Mouse (Mus musculus): Measurements from ENCODE around the gene Tcf7l2. TPM values are rescaled to one million over a fixed set of nuclear protein-coding genes. Genes with fewer than 3 reads are reported as not detected.
A peak's percentile ranks its signal among the peaks of the same experiment; 100 is the strongest.

The Tcf7l2 gene
- polyA plus RNA-seq, 1 experiment from 2014 or later, result 108 TPM

- H3K27ac ChIP-seq (replicated peaks), result peak overlapping the region; percentile 29; the same call in 1 of the 2 replicates
- 0 out of 2 replicates have a peak, but pooled peaks cover 6% of the 10 kb centered on the region for H3K36me3 ChIP-seq
- H3K4me3 ChIP-seq (replicated peaks), result no peak overlapping the region
- H3K9me3 ChIP-seq (replicated peaks), result no peaks in the 10 kb centered on the region
- no peaks in the 10 kb centered on the region for H3K27me3 ChIP-seq
- no peak overlapping the region for H3K4me2 ChIP-seq (replicated peaks)
- ATAC-seq (ENCODE audit: insufficient number of reproducible peaks, low FRiP score, low TSS enrichment, low read depth), result no peak
- no peak overlapping the region for H3K9ac ChIP-seq
- H3K4me1 ChIP-seq, result peaks cover 47% of the 10 kb centered on the region
- 76% methylated on average over 6 of the region's 6 CpGs for WGBS
Measured at GRCm38 (mm10) chr19:55757403-55757802, 15.8 kb downstream of the Tcf7l2 start.

GRCm38 (mm10) chr19:55758158-55758557, 16.5 kb downstream of the Tcf7l2 start:
- H3K4me1 ChIP-seq, result peaks cover 39% of the 10 kb centered on the region
- H3K27me3 ChIP-seq, result no peaks in the 10 kb centered on the region
- no peak overlapping the region for H3K9ac ChIP-seq
- 0 out of 2 replicates have a peak, but pooled peaks cover 10% of the 10 kb centered on the region for H3K36me3 ChIP-seq
- no peaks in the 10 kb centered on the region for H3K9me3 ChIP-seq (replicated peaks)
- H3K27ac ChIP-seq (replicated peaks), result no peak overlapping the region
- no peak overlapping the region for H3K4me2 ChIP-seq (replicated peaks)
- ATAC-seq (ENCODE audit: insufficient number of reproducible peaks, low FRiP score, low TSS enrichment, low read depth), result no peak
- no peak overlapping the region for H3K4me3 ChIP-seq (replicated peaks)

DNA sequence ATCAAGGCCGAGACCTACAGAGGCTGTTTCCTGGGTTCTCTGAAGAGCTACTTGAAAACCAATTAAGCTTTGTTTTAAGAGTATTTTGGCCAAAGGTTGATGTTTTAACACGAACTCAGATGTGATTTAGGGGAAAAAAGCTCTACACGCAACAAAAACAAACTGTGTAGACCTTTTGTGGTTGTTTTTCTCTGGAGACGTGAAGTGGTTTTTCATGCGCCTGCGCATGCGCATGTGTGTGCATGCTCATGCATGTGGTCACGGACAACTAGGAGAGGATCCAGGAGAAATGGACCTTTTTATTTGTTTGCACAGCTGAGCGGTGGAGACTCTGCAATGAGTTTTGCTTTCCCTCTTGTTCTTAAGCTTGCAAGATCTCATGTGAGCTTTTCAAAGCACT, 17.4 kb downstream of the Tcf7l2 start:
- H3K36me3 ChIP-seq, result 0 out of 2 replicates have a peak, but pooled peaks cover 10% of the 10 kb centered on the region
- peaks cover 34% of the 10 kb centered on the region for H3K4me1 ChIP-seq
- H3K4me2 ChIP-seq (replicated peaks), result no peak overlapping the region
- no peak for ATAC-seq (ENCODE audit: insufficient number of reproducible peaks, low FRiP score, low TSS enrichment, low read depth)
- no peak overlapping the region for H3K27ac ChIP-seq (replicated peaks)
- H3K9me3 ChIP-seq (replicated peaks), result no peaks in the 10 kb centered on the region
- no peak overlapping the region for H3K4me3 ChIP-seq (replicated peaks)
- no peaks in the 10 kb centered on the region for H3K27me3 ChIP-seq
- WGBS, result 81% methylated on average over 9 of the region's 9 CpGs
- H3K9ac ChIP-seq, result no peak overlapping the region

DNA sequence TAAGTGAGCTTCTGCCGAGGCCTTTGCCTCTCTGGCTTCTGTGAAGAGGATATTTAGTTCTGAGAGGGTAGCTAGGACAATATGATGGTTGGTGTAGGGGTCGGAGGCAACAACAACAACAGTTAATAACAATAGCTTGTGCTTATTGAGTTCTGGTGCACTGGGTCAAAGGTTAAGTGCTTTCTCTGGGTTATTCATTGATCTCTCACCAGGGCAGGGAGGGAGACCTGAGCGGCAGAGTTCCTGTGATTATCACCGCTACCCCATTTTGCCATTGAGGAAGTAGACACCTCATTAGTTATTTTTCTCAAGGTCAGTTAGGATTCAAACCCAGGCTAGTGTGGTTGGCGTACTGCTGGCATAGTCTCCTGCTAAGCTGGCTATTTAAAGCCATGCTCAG, 19.5 kb downstream of the Tcf7l2 start:
- 0 out of 2 replicates have a peak, but pooled peaks cover 6% of the 10 kb centered on the region for H3K36me3 ChIP-seq
- no peak overlapping the region for H3K9ac ChIP-seq
- H3K4me1 ChIP-seq, result peaks cover 15% of the 10 kb centered on the region
- no peaks in the 10 kb centered on the region for H3K9me3 ChIP-seq (replicated peaks)
- no peak overlapping the region for H3K4me2 ChIP-seq (replicated peaks)
- H3K4me3 ChIP-seq (replicated peaks), result no peak overlapping the region
- H3K27ac ChIP-seq (replicated peaks), result no peak overlapping the region
- WGBS, result 78% methylated on average over 5 of the region's 5 CpGs
- ATAC-seq (ENCODE audit: insufficient number of reproducible peaks, low FRiP score, low TSS enrichment, low read depth), result no peak
- H3K27me3 ChIP-seq, result no peaks in the 10 kb centered on the region

GRCm38 (mm10) chr19:55762187-55762586, 20.6 kb downstream of the Tcf7l2 start:
- 98% methylated on average over 3 of the region's 3 CpGs for WGBS
- no peaks in the 10 kb centered on the region for H3K27me3 ChIP-seq
- H3K9ac ChIP-seq, result no peak overlapping the region
- H3K27ac ChIP-seq (replicated peaks), result no peak overlapping the region
- H3K4me2 ChIP-seq (replicated peaks), result no peak overlapping the region
- no peak overlapping the region for H3K4me3 ChIP-seq (replicated peaks)
- 0 out of 2 replicates have a peak, but pooled peaks cover 6% of the 10 kb centered on the region for H3K36me3 ChIP-seq
- no peaks in the 10 kb centered on the region for H3K9me3 ChIP-seq (replicated peaks)
- ATAC-seq (ENCODE audit: insufficient number of reproducible peaks, low FRiP score, low TSS enrichment, low read depth), result no peak
- H3K4me1 ChIP-seq, result peaks cover 11% of the 10 kb centered on the region

DNA sequence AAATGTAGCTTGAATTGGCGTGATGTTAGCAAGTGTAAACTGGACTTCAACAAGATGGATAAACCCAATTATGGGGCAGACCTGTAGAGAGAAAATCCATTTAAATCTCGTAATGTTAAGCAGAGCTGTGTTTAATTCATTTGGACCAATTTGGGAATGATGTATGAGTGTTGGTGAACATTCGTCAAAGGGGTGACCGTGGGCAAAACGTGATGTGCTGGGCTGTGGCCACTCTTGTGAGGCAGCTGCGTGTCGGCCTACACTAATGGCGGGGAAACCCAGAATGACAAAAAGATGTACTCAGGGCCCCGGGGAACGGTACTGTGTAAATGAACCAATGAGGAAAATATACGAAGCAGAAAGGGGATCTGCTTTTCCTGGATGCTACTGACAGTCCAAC, 24.2 kb downstream of the Tcf7l2 start:
- WGBS, result 71% methylated on average over 11 of the region's 11 CpGs
- Histone ChIP-seq H3K9me3 (replicated peaks) (no peaks in the 10 kb centered on the region), H3K9ac (no peak overlapping the region), H3K4me1 (peaks cover 28% of the 10 kb centered on the region), H3K4me3 (replicated peaks) (no peak overlapping the region), H3K36me3 (0 out of 2 replicates have a peak, but pooled peaks cover 6% of the 10 kb centered on the region), H3K27ac (replicated peaks) (no peak overlapping the region), H3K4me2 (replicated peaks) (no peak overlapping the region), H3K27me3 (no peaks in the 10 kb centered on the region)
- no peak for ATAC-seq (ENCODE audit: insufficient number of reproducible peaks, low FRiP score, low TSS enrichment, low read depth)

GRCm38 (mm10) chr19:55767104-55767503, 25.5 kb downstream of the Tcf7l2 start:
- H3K4me1 ChIP-seq, result peaks cover 33% of the 10 kb centered on the region
- H3K27me3 ChIP-seq, result no peaks in the 10 kb centered on the region
- 69% methylated on average over 6 of the region's 6 CpGs for WGBS
- ATAC-seq (ENCODE audit: insufficient number of reproducible peaks, low FRiP score, low TSS enrichment, low read depth), result no peak
- H3K36me3 ChIP-seq, result 0 out of 2 replicates have a peak, but pooled peaks cover 6% of the 10 kb centered on the region
- H3K4me3 ChIP-seq (replicated peaks), result no peak overlapping the region
- H3K9me3 ChIP-seq (replicated peaks), result no peaks in the 10 kb centered on the region
- H3K4me2 ChIP-seq (replicated peaks), result no peak overlapping the region
- H3K27ac ChIP-seq (replicated peaks), result no peak overlapping the region
- no peak overlapping the region for H3K9ac ChIP-seq

GRCm38 (mm10) chr19:55767579-55767978, 26.0 kb downstream of the Tcf7l2 start:
- WGBS, result 38% methylated on average over 2 of the region's 2 CpGs
- H3K9me3 ChIP-seq (replicated peaks), result no peaks in the 10 kb centered on the region
- H3K9ac ChIP-seq, result no peak overlapping the region
- H3K4me1 ChIP-seq, result peaks cover 34% of the 10 kb centered on the region
- ATAC-seq (ENCODE audit: insufficient number of reproducible peaks, low FRiP score, low TSS enrichment, low read depth), result no peak
- H3K36me3 ChIP-seq, result 0 out of 2 replicates have a peak, but pooled peaks cover 2% of the 10 kb centered on the region
- no peaks in the 10 kb centered on the region for H3K27me3 ChIP-seq
- peak overlapping the region; percentile 55 for H3K27ac ChIP-seq (replicated peaks)
- 0 out of 2 replicates have a peak overlapping the region, but pooled peaks have one; percentile 12 for H3K4me2 ChIP-seq (replicated peaks)
- no peak overlapping the region for H3K4me3 ChIP-seq (replicated peaks)

GRCm38 (mm10) chr19:55768246-55768645, 26.6 kb downstream of the Tcf7l2 start:
- Histone ChIP-seq H3K4me3 (replicated peaks) (no peak overlapping the region), H3K4me1 (peaks cover 40% of the 10 kb centered on the region), H3K4me2 (replicated peaks) (peak overlapping the region; percentile 12; the same call in 1 of the 2 replicates), H3K27me3 (no peaks in the 10 kb centered on the region), H3K9me3 (replicated peaks) (no peaks in the 10 kb centered on the region), H3K36me3 (no peaks in the 10 kb centered on the region), H3K27ac (replicated peaks) (peak overlapping the region; percentile 55; the same call in 1 of the 2 replicates), H3K9ac (no peak overlapping the region)
- ATAC-seq (ENCODE audit: insufficient number of reproducible peaks, low FRiP score, low TSS enrichment, low read depth), result no peak
- 29% methylated on average over 11 of the region's 11 CpGs for WGBS

GRCm38 (mm10) chr19:55768889-55769288, 27.3 kb downstream of the Tcf7l2 start:
- ATAC-seq (ENCODE audit: insufficient number of reproducible peaks, low FRiP score, low TSS enrichment, low read depth), result no peak
- H3K27ac ChIP-seq (replicated peaks), result peak overlapping the region; percentile 48; the same call in 1 of the 2 replicates
- peaks cover 47% of the 10 kb centered on the region for H3K4me1 ChIP-seq
- no peaks in the 10 kb centered on the region for H3K36me3 ChIP-seq
- no peaks in the 10 kb centered on the region for H3K27me3 ChIP-seq
- H3K9me3 ChIP-seq (replicated peaks), result no peaks in the 10 kb centered on the region
- WGBS, result 31% methylated on average over 11 of the region's 11 CpGs
- H3K9ac ChIP-seq, result no peak overlapping the region
- H3K4me3 ChIP-seq (replicated peaks), result no peak overlapping the region
- H3K4me2 ChIP-seq (replicated peaks), result 0 out of 2 replicates have a peak overlapping the region, but pooled peaks have one; percentile 8

- 41% methylated on average over 4 of the region's 4 CpGs for WGBS
- H3K36me3 ChIP-seq, result no peaks in the 10 kb centered on the region
- no peak overlapping the region for H3K4me2 ChIP-seq (replicated peaks)
- H3K9ac ChIP-seq, result no peak overlapping the region
- peaks cover 51% of the 10 kb centered on the region for H3K4me1 ChIP-seq
- no peaks in the 10 kb centered on the region for H3K27me3 ChIP-seq
- ATAC-seq (ENCODE audit: insufficient number of reproducible peaks, low FRiP score, low TSS enrichment, low read depth), result no peak
- no peak overlapping the region for H3K4me3 ChIP-seq (replicated peaks)
- peak overlapping the region; percentile 53 for H3K27ac ChIP-seq (replicated peaks)
- H3K9me3 ChIP-seq (replicated peaks), result no peaks in the 10 kb centered on the region
Measured at GRCm38 (mm10) chr19:55774334-55774733, 32.7 kb downstream of the Tcf7l2 start.

GRCm38 (mm10) chr19:55774824-55775223, 33.2 kb downstream of the Tcf7l2 start:
- Histone ChIP-seq H3K4me2 (replicated peaks) (no peak overlapping the region), H3K27me3 (no peaks in the 10 kb centered on the region), H3K27ac (replicated peaks) (peak overlapping the region; percentile 53; the same call in 1 of the 2 replicates), H3K4me3 (replicated peaks) (no peak overlapping the region), H3K36me3 (no peaks in the 10 kb centered on the region), H3K9ac (no peak overlapping the region), H3K4me1 (peaks cover 56% of the 10 kb centered on the region), H3K9me3 (replicated peaks) (no peaks in the 10 kb centered on the region)
- no peak for ATAC-seq (ENCODE audit: insufficient number of reproducible peaks, low FRiP score, low TSS enrichment, low read depth)
- WGBS, result 46% methylated on average over 7 of the region's 7 CpGs

All from embryonic facial prominence, embryonic 15.5 days (tissue).